Mouse (Mus musculus): ENCODE results near the gene Chd6. TPM values are rescaled to one million over a fixed set of nuclear protein-coding genes. Genes with fewer than 3 reads are reported as not detected.

Chd6 gene
- polyA plus RNA-seq, 1 experiment from 2014 or later: 25.5 TPM

GRCm38 (mm10) chr2:160917313-160917712, 191.6 kb downstream of the Chd6 start:
- Histone ChIP-seq H3K9ac (ENCODE audit: low read length) (no peak overlapping the region), H3K4me1 (ENCODE audit: control insufficient read depth, insufficient read depth, low read length) (peaks cover 5% of the 10 kb centered on the region; the same call in 1 of the 2 replicates), H3K4me3 (ENCODE audit: low read depth, low read length) (no peak overlapping the region), H3K9me3 (replicated peaks; ENCODE audit: control insufficient read depth, low read length) (no peaks in the 10 kb centered on the region), H3K36me3 (ENCODE audit: control insufficient read depth, insufficient read depth, low read length) (no peaks in the 10 kb centered on the region), H3K27ac (ENCODE audit: low read depth, low read length) (no peak overlapping the region), H3K27me3 (replicated peaks; ENCODE audit: control insufficient read depth, insufficient read depth, low read length) (peaks cover 8% of the 10 kb centered on the region), H3K4me2 (ENCODE audit: low read length) (no peak overlapping the region)
- no peak for ATAC-seq
- no peak for DNase-seq (ENCODE audit: low spot score)
- 95% methylated on average over 3 of the region's 3 CpGs for WGBS

GRCm38 (mm10) chr2:160916714-160917113, 192.2 kb downstream of the Chd6 start:
- Histone ChIP-seq H3K4me2 (ENCODE audit: low read length) (no peak overlapping the region), H3K4me1 (ENCODE audit: control insufficient read depth, insufficient read depth, low read length) (peaks cover 11% of the 10 kb centered on the region; the same call in 1 of the 2 replicates), H3K4me3 (ENCODE audit: low read depth, low read length) (no peak overlapping the region), H3K36me3 (ENCODE audit: control insufficient read depth, insufficient read depth, low read length) (no peaks in the 10 kb centered on the region), H3K27ac (ENCODE audit: low read depth, low read length) (no peak overlapping the region), H3K9ac (ENCODE audit: low read length) (no peak overlapping the region), H3K9me3 (replicated peaks; ENCODE audit: control insufficient read depth, low read length) (no peaks in the 10 kb centered on the region), H3K27me3 (replicated peaks; ENCODE audit: control insufficient read depth, insufficient read depth, low read length) (peaks cover 14% of the 10 kb centered on the region)
- 0 out of 2 replicates have a peak, but pooled peaks have one; percentile 17 for ATAC-seq
- WGBS: 60% methylated on average over 8 of the region's 8 CpGs
- DNase-seq (ENCODE audit: low spot score): peak; percentile 24

GRCm38 (mm10) chr2:160915821-160916610, 192.9 kb downstream of the Chd6 start:
- H3K36me3 ChIP-seq (ENCODE audit: control insufficient read depth, insufficient read depth, low read length): no peaks in the 10 kb centered on the region
- peaks cover 20% of the 10 kb centered on the region for H3K27me3 ChIP-seq (replicated peaks; ENCODE audit: control insufficient read depth, insufficient read depth, low read length)
- peaks cover 11% of the 10 kb centered on the region; the same call in 1 of the 2 replicates for H3K4me1 ChIP-seq (ENCODE audit: control insufficient read depth, insufficient read depth, low read length)
- 80% methylated on average over 13 of the region's 13 CpGs for WGBS
- ATAC-seq: no peak
- no peaks in the 10 kb centered on the region for H3K9me3 ChIP-seq (replicated peaks; ENCODE audit: control insufficient read depth, low read length)
- H3K4me3 ChIP-seq (ENCODE audit: low read depth, low read length): no peak overlapping the region
- H3K4me2 ChIP-seq (ENCODE audit: low read length): no peak overlapping the region
- H3K27ac ChIP-seq (ENCODE audit: low read depth, low read length): no peak overlapping the region
- no peak overlapping the region for H3K9ac ChIP-seq (ENCODE audit: low read length)
- no peak for DNase-seq (ENCODE audit: low spot score)

GRCm38 (mm10) chr2:160914656-160915055, 194.2 kb downstream of the Chd6 start:
- Histone ChIP-seq H3K9ac (ENCODE audit: low read length) (no peak overlapping the region), H3K4me1 (ENCODE audit: control insufficient read depth, insufficient read depth, low read length) (peaks cover 11% of the 10 kb centered on the region; the same call in 1 of the 2 replicates), H3K4me3 (ENCODE audit: low read depth, low read length) (no peak overlapping the region), H3K9me3 (replicated peaks; ENCODE audit: control insufficient read depth, low read length) (no peaks in the 10 kb centered on the region), H3K4me2 (ENCODE audit: low read length) (no peak overlapping the region), H3K27ac (ENCODE audit: low read depth, low read length) (no peak overlapping the region), H3K36me3 (ENCODE audit: control insufficient read depth, insufficient read depth, low read length) (no peaks in the 10 kb centered on the region), H3K27me3 (replicated peaks; ENCODE audit: control insufficient read depth, insufficient read depth, low read length) (peaks cover 25% of the 10 kb centered on the region)
- 85% methylated on average over 9 of the region's 9 CpGs for WGBS
- no peak for ATAC-seq
- no peak for DNase-seq (ENCODE audit: low spot score)

- peak within 1 kb of the TSS; percentile 54 for H3K9ac ChIP-seq (ENCODE audit: low read length)
- H3K36me3 ChIP-seq (ENCODE audit: control insufficient read depth, insufficient read depth, low read length): no peaks in the 10 kb centered on the region
- peaks cover 10% of the 10 kb centered on the region; the same call in 1 of the 2 replicates for H3K4me1 ChIP-seq (ENCODE audit: control insufficient read depth, insufficient read depth, low read length)
- no peak within 1 kb of the TSS for H3K27ac ChIP-seq (ENCODE audit: low read depth, low read length)
- peaks cover 25% of the 10 kb centered on the region for H3K27me3 ChIP-seq (replicated peaks; ENCODE audit: control insufficient read depth, insufficient read depth, low read length)
- peak; percentile 39 for DNase-seq (ENCODE audit: low spot score)
- H3K4me2 ChIP-seq (ENCODE audit: low read length): peak within 1 kb of the TSS; percentile 83
- ATAC-seq: peak; percentile 64
- under 1% methylated on average over 44 of the region's 46 CpGs for WGBS
- peak within 1 kb of the TSS; percentile 43 for H3K4me3 ChIP-seq (ENCODE audit: low read depth, low read length)
- no peaks in the 10 kb centered on the region for H3K9me3 ChIP-seq (replicated peaks; ENCODE audit: control insufficient read depth, low read length)
These were observed 196.6 kb downstream of the Chd6 start, which contains the start of gene Emilin3 for GRCm38 (mm10) chr2:160912231-160912671. Emilin3 (minus strand) TSS chr2:160912328.

- peak overlapping the region; percentile 54 for H3K9ac ChIP-seq (ENCODE audit: low read length)
- no peaks in the 10 kb centered on the region for H3K9me3 ChIP-seq (replicated peaks; ENCODE audit: control insufficient read depth, low read length)
- DNase-seq (ENCODE audit: low spot score) (peak; percentile 19), ATAC-seq (peak; percentile 57)
- peak overlapping the region; percentile 43 for H3K4me3 ChIP-seq (ENCODE audit: low read depth, low read length)
- no peaks in the 10 kb centered on the region for H3K36me3 ChIP-seq (ENCODE audit: control insufficient read depth, insufficient read depth, low read length)
- H3K27me3 ChIP-seq (replicated peaks; ENCODE audit: control insufficient read depth, insufficient read depth, low read length): peaks cover 25% of the 10 kb centered on the region
- no peak overlapping the region for H3K27ac ChIP-seq (ENCODE audit: low read depth, low read length)
- WGBS: 2% methylated on average over 50 of the region's 64 CpGs
- peaks cover 9% of the 10 kb centered on the region; the same call in 1 of the 2 replicates for H3K4me1 ChIP-seq (ENCODE audit: control insufficient read depth, insufficient read depth, low read length)
- peak overlapping the region; percentile 83 for H3K4me2 ChIP-seq (ENCODE audit: low read length)
These were observed 197.2 kb downstream of the Chd6 start for GRCm38 (mm10) chr2:160911558-160912201.

GRCm38 (mm10) chr2:160910633-160911032, 198.2 kb downstream of the Chd6 start:
- H3K36me3 ChIP-seq (ENCODE audit: control insufficient read depth, insufficient read depth, low read length): no peaks in the 10 kb centered on the region
- DNase-seq (ENCODE audit: low spot score) (no peak), ATAC-seq (no peak)
- WGBS: 91% methylated on average over 5 of the region's 5 CpGs
- H3K27me3 ChIP-seq (replicated peaks; ENCODE audit: control insufficient read depth, insufficient read depth, low read length): peaks cover 25% of the 10 kb centered on the region
- no peak overlapping the region for H3K9ac ChIP-seq (ENCODE audit: low read length)
- peaks cover 9% of the 10 kb centered on the region; the same call in 1 of the 2 replicates for H3K4me1 ChIP-seq (ENCODE audit: control insufficient read depth, insufficient read depth, low read length)
- H3K4me2 ChIP-seq (ENCODE audit: low read length): no peak overlapping the region
- H3K4me3 ChIP-seq (ENCODE audit: low read depth, low read length): no peak overlapping the region
- no peak overlapping the region for H3K27ac ChIP-seq (ENCODE audit: low read depth, low read length)
- no peaks in the 10 kb centered on the region for H3K9me3 ChIP-seq (replicated peaks; ENCODE audit: control insufficient read depth, low read length)

- Histone ChIP-seq H3K36me3 (ENCODE audit: control insufficient read depth, insufficient read depth, low read length) (no peaks in the 10 kb centered on the region), H3K27ac (ENCODE audit: low read depth, low read length) (no peak overlapping the region), H3K9ac (ENCODE audit: low read length) (no peak overlapping the region), H3K4me1 (ENCODE audit: control insufficient read depth, insufficient read depth, low read length) (peaks cover 9% of the 10 kb centered on the region; the same call in 1 of the 2 replicates), H3K27me3 (replicated peaks; ENCODE audit: control insufficient read depth, insufficient read depth, low read length) (peaks cover 25% of the 10 kb centered on the region), H3K9me3 (replicated peaks; ENCODE audit: control insufficient read depth, low read length) (no peaks in the 10 kb centered on the region), H3K4me2 (ENCODE audit: low read length) (no peak overlapping the region), H3K4me3 (ENCODE audit: low read depth, low read length) (no peak overlapping the region)
- WGBS: 66% methylated on average over 18 of the region's 18 CpGs
- ATAC-seq: no peak
- DNase-seq (ENCODE audit: low spot score): no peak
These were observed 200.3 kb downstream of the Chd6 start for GRCm38 (mm10) chr2:160908607-160909006.
